Mouse (Mus musculus): ENCODE measurements at regions not wholly inside any gene's neighbourhood (a gene's known extent, or its start where the extent isn't known, plus 50 kb on each side); places are given as distances from the start of the nearest gene placed in this dataset.

GRCm38 (mm10) chr12:106191771-106192170 is 181.7 kb downstream of the Vrk1 start:
- DNase-seq (ENCODE audit: low read depth): no peak

GRCm38 (mm10) chr12:106199302-106199701 is 189.3 kb downstream of the Vrk1 start:
- DNase-seq (ENCODE audit: low read depth): no peak

DNA sequence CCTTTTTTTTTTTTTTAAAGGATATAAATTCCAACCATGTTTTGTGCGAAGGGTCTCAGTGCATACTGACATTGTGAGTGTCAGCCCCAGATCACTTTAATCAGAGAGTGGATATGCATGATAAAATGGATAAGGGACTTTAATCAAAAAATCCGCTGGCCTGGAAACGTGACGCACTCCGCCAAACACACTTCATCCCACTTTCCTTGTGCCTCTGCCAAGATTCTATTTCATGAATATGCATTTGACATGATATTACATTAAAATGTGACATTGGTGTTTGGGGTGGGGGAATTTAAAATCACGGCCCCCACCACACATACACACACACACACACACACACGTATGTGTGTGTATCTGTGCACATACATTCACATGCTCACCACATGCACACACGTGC is 193.5 kb downstream of the Vrk1 start:
- DNase-seq (ENCODE audit: low read depth): no peak

DNA sequence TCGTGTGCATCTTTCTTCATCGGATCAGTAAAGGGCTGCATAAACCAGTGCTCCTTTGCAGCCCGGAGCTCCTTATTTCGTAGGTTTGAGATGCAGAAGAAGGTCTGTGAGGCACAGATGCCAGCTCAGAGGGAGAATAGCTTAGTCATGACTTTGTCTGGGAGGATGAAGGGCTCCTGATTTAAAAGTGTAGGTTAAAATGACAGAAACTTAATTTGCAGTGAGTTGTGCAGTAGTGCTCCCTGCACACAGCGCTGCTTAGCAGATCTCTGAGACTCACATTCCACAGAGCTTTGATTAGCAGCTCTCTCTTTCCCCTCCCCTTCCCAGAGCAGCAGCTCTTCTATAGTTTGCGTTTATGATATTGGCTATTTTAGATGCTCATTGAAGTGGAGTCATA is 200.9 kb downstream of the Vrk1 start:
- no peak for DNase-seq (ENCODE audit: low read depth)

DNA sequence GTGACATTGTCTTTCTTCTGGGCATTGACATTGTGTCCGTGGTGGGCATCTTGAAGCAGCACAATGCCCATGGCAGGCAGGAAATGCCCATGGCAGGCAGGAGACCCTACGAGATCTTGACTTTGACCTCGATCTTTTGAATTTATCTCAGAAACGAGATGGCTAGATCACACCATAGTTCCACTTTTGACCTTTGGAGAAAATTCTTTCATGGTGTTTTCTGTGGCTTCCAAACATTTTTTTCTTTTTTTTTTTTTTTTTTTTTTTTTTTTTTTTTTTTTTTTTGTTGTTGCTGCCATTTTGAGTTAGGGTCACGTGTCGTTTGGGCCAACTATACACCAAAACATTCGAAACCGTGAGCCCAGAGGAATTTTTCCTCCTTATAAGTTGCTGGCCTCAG is 201.5 kb downstream of the Vrk1 start:
- DNase-seq (ENCODE audit: low read depth): no peak

- no peak for DNase-seq (ENCODE audit: low read depth)
These were observed 202.4 kb downstream of the Vrk1 start for GRCm38 (mm10) chr12:106212397-106212796.

GRCm38 (mm10) chr12:106220071-106220470 is 210.0 kb downstream of the Vrk1 start:
- no peak for DNase-seq (ENCODE audit: low read depth)

GRCm38 (mm10) chr12:106226276-106226675 is 216.2 kb downstream of the Vrk1 start:
- no peak for DNase-seq (ENCODE audit: low read depth)

DNA sequence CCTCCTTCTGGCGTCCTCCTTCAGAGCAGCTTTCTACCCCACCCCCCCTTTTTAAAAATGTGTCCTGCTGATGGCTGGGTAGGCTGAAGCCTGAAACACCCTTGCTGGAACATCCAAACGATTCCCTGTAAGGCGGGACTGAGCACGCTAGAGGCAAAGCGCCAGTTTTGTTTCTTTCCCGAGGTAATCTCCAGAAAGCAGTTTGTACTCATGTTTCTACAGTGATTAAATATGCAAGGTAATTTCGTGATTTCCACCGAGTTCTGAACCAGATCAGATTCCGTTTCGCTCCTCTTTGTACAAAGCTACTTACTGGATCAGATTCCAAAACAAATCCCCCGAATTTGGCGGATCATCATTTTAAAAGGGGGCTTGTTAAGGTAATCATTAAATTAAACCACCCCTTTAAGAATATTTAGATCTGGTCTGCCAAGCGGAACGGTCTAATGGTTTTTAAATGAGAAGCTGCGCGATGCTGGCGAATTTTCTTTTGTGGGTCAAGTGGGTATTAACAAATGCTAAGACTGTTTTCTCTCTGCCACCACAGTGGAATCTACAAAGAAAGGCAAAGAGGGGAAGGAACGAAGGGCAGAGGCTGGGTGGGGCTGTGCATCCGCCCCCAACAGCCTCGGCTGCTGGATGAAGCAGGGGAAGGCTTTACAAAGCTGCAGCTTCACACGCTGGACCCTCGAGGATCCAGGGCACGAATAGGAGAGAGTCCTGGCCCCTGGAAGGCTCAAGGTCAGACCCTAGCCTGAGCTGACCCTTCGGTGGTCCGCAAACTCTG is 216.9 kb downstream of the Vrk1 start:
- DNase-seq (ENCODE audit: low read depth): no peak

DNA sequence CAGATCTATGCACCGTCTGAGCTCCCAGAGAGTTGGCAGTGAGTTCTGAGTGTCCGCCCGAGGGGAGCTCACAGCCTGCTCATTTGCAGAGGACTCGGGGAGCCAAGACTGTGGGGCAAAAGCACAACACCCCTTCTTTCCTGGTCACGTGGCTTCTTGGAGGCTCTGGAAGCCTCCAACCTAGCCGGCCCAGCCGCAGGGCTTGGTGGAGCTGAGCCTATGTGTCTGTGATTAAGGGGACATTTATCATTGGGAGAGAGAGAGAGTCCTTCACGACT is 217.5 kb downstream of the Vrk1 start:
- no peak for DNase-seq (ENCODE audit: low read depth)

GRCm38 (mm10) chr12:106245178-106245840 is 235.3 kb downstream of the Vrk1 start:
- DNase-seq (ENCODE audit: low read depth): no peak

DNA sequence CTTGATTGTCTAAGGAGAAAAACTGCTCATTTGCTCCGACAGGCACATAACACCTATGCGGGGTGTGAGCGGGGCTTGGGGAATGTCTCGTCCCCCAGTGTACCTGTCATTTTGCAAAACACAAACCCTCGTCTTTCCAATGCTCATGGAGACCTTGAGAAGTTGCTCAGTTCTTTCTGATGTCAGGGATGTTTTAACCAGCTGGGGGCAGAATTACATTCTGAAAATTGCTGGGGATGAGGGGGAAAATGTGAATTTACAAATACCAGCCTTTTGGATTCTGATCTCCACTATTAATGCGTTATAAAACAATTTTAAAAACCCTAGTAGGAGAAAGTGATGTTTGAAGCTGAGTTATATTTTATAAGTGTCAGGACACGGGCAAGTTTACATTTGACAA is 263.6 kb downstream of the Vrk1 start:
- DNase-seq (ENCODE audit: low read depth): no peak

GRCm38 (mm10) chr12:106277886-106278285 is 267.9 kb downstream of the Vrk1 start:
- no peak for DNase-seq (ENCODE audit: low read depth)

- no peak for DNase-seq (ENCODE audit: low read depth)
These were observed 272.6 kb downstream of the Vrk1 start for GRCm38 (mm10) chr12:106282491-106283106.

- DNase-seq (ENCODE audit: low read depth): no peak
These were observed 274.8 kb downstream of the Vrk1 start for GRCm38 (mm10) chr12:106284814-106285213.

- DNase-seq (ENCODE audit: low read depth): no peak
These were observed 278.9 kb downstream of the Vrk1 start for GRCm38 (mm10) chr12:106288791-106289515.

DNA sequence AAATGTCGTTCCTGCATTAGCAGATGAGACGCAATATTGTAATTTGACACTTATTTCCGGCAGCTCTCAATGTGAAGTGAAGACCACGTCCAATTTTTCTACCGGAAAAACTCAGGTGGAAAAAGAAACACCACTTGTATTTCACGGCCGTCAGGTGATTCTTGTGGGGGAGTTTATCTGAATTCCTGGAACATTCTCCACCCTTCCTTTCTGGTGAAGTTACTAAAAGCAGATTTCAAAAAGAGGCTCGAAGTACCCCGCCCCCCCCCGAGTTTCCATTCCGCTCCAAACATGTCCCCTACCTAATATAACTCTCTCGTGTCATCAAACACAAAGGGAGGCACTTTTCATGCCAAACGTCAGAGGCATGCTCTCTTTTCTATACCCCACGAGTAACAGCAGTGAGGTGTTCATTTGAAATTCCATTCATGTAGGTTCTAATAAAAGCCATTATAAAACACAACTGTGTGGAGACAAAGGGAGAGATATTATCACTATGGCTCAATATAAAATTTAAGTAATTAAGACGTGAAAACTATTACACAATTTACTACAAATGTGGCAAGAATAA is 281.5 kb downstream of the Vrk1 start:
- no peak for DNase-seq (ENCODE audit: low read depth)

- no peak for DNase-seq (ENCODE audit: low read depth)
These were observed 283.1 kb downstream of the Vrk1 start for GRCm38 (mm10) chr12:106293117-106293516.

DNA sequence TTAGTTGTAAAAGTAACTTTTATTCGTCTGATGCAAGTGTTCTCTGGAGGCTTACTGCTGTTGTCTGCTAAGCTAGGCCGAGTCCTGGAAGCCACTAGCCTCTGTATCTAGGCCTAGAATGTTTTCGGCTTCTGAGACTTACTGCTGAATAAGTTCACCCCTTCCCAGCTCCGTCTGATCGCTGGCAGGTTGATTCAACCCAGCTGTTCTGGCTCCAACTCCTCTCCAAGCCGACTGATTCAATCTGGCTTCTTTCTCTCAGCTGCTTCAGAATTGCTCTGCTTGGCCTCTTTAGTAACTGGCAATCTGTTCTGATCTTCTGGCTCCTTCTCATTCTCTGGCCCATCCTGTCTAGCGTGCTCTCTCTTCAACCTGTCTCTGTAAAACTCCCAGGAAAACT is 285.6 kb downstream of the Vrk1 start:
- no peak for DNase-seq (ENCODE audit: low read depth)

GRCm38 (mm10) chr12:106302617-106303016 is 292.6 kb downstream of the Vrk1 start:
- DNase-seq (ENCODE audit: low read depth): no peak

- DNase-seq (ENCODE audit: low read depth): no peak
These were observed 298.4 kb downstream of the Vrk1 start for GRCm38 (mm10) chr12:106308291-106308955.
